27 mouse cellular contexts compared by ENCODE assay signal in genomic region chr17:34316697-34317096, GRCm38 (mm10). TPM values are rescaled to one million over a fixed set of nuclear protein-coding genes. Genes with fewer than 3 reads are reported as not detected.
DNase-seq lines count a peak whose midpoint lies in the region; ATAC-seq and TF ChIP-seq lines count a peak whose summit lies in the region.
"Had no signal": no experiment of that assay in that cellular context is flagged by ENCODE, and none has a peak within 500 bp of the region (broad histone marks: within the 10 kb centered on the region; RNA-seq: fewer than 3 reads in every experiment).

No protein-coding gene starts in this region.

- H3K4me2 ChIP-seq in CH12.LX (ENCODE audit: insufficient read depth, low read depth, poor library complexity, severe bottlenecking), result no peak overlapping the region
- no peak overlapping the region for H3K4me2 ChIP-seq in midbrain, embryonic 11.5 days

- TF ChIP-seq RAD21 in CH12.LX (IDR thresholded peaks at IDR 0.05; ENCODE audit: low read depth, low read length), result no peak

- DNase-seq in heart, embryonic 10.5 days (ENCODE audit: low spot score), result peak; percentile 27
- no peak for DNase-seq in heart, postnatal 36 days
- peak; percentile 46 to 55 for DNase-seq in B cell, adult 2 months
- DNase-seq in CH12.LX (ENCODE audit: extremely low read depth), result no peak
- peak; percentile 38 for DNase-seq in splenic B cell, adult 2 months (ENCODE audit: low read depth, low spot score)
- no peak for DNase-seq in midbrain, embryonic 11.5 days (ENCODE audit: low spot score, missing footprints)
- no peak for DNase-seq in spleen, adult 12 weeks (ENCODE audit: low spot score)
- DNase-seq in kidney, postnatal 25 days, result no peak
- DNase-seq: adrenal gland, adult 2 months; adrenal gland, adult 8-10 months; adrenal gland, postnatal 10 days; adrenal gland, postnatal 14 days; adrenal gland, postnatal 25 days; adrenal gland, postnatal 36 days; cerebellum, adult 11 months; cerebellum, adult 11-12 months; cerebellum, adult 18-20 months; cerebellum, adult 2 months had no signal

- WGBS in heart, embryonic 10.5 days, result 72% methylated on average over 2 of the region's 2 CpGs
- 76% methylated on average over 2 of the region's 2 CpGs for WGBS in midbrain, embryonic 11.5 days

- H3K9me3 ChIP-seq in heart, embryonic 10.5 days, result no peaks in the 10 kb centered on the region
- H3K9me3 ChIP-seq in CH12.LX (replicated peaks; ENCODE audit: low read length), result no peaks in the 10 kb centered on the region
- H3K9me3 ChIP-seq in midbrain, embryonic 11.5 days (ENCODE audit: control insufficient read depth, low read length), result no peaks in the 10 kb centered on the region
- H3K9me3 ChIP-seq: G1E had no signal

- in situ Hi-C loops in CH12.LX (cut with MboI; ENCODE audit: low pct_ligation_motif_present, low pct_unique_long_range_greater_than_20kb, low sequenced_read_pairs), result no loop called here

- H3K79me2 ChIP-seq in CH12.LX (replicated peaks; ENCODE audit: control insufficient read depth, extremely low read depth, insufficient read depth, poor library complexity, severe bottlenecking), result no peaks in the 10 kb centered on the region

- no peak overlapping the region for H3K9ac ChIP-seq in CH12.LX (ENCODE audit: insufficient read depth, low read depth)
- no peak overlapping the region for H3K9ac ChIP-seq in midbrain, embryonic 11.5 days (ENCODE audit: low read length)

- H3K4me1 ChIP-seq in heart, embryonic 10.5 days, result no peaks in the 10 kb centered on the region
- peaks cover 6 to 31% of the 10 kb centered on the region in 2 experiments for H3K4me1 ChIP-seq in CH12.LX (ENCODE audit: control insufficient read depth in 1 of 2, insufficient read depth in 2 of 2)
- H3K4me1 ChIP-seq in midbrain, embryonic 11.5 days (ENCODE audit: control insufficient read depth, insufficient read depth, low read length), result no peaks in the 10 kb centered on the region

- H3K27ac ChIP-seq in heart, embryonic 10.5 days, result no peak overlapping the region
- no peak overlapping the region for H3K27ac ChIP-seq in CH12.LX (ENCODE audit: insufficient read depth, low read depth)
- H3K27ac ChIP-seq in midbrain, embryonic 11.5 days (ENCODE audit: low read depth, low read length), result no peak overlapping the region

- no peak for TF ChIP-seq CTCF in CH12.LX (conservative IDR thresholded peaks at IDR 0.05 in 1 of 2, IDR thresholded peaks at IDR 0.05 in 1 of 2; ENCODE audit: low read depth in 2 of 2, low read length in 2 of 2)

- dilution Hi-C loops in CH12.LX (cut with MboI; ENCODE audit: extremely low pct_ligation_motif_present, extremely low pct_unique_long_range_greater_than_20kb, low sequenced_read_pairs), result no loop called here

- H3K4me3 ChIP-seq in heart, embryonic 10.5 days, result no peak overlapping the region
- H3K4me3 ChIP-seq in CH12.LX (replicated peaks in 1 of 3; ENCODE audit: low read depth in 2 of 3, low read length in 2 of 3, poor library complexity in 1 of 3), result no peak overlapping the region
- H3K4me3 ChIP-seq in midbrain, embryonic 11.5 days (ENCODE audit: low read depth, low read length), result no peak overlapping the region

- no peaks in the 10 kb centered on the region for H3K27me3 ChIP-seq in heart, embryonic 10.5 days (ENCODE audit: insufficient read depth, poor library complexity, severe bottlenecking)
- no peaks in the 10 kb centered on the region for H3K27me3 ChIP-seq in CH12.LX (replicated peaks)
- no peaks in the 10 kb centered on the region for H3K27me3 ChIP-seq in splenic B cell, adult 2 months (ENCODE audit: control insufficient read depth, insufficient read depth, low read length, poor library complexity, severe bottlenecking)
- no peaks in the 10 kb centered on the region for H3K27me3 ChIP-seq in midbrain, embryonic 11.5 days (ENCODE audit: control insufficient read depth, insufficient read depth, low read length)

- ATAC-seq in midbrain, embryonic 11.5 days (ENCODE audit: low FRiP score), result no peak
- ATAC-seq: activated CD4-positive, CD25-positive, alpha-beta regulatory T cell, adult 4 months; CD4-positive, CD25-positive, alpha-beta regulatory T cell, adult 4 months; Patski had no signal

- no peak for TF ChIP-seq POLR2A in CH12.LX (IDR thresholded peaks at IDR 0.05; ENCODE audit: low read depth, low read length)

- no peaks in the 10 kb centered on the region for H3K36me3 ChIP-seq in heart, embryonic 10.5 days
- H3K36me3 ChIP-seq in CH12.LX (replicated peaks in 1 of 2; ENCODE audit: control insufficient read depth in 1 of 2, insufficient read depth in 1 of 2, low read length in 1 of 2), result peaks cover 38 to 54% of the 10 kb centered on the region in 2 experiments
- H3K36me3 ChIP-seq in splenic B cell, adult 2 months (ENCODE audit: control insufficient read depth, insufficient read depth, low read length, poor library complexity, severe bottlenecking), result peaks cover 37% of the 10 kb centered on the region
- H3K36me3 ChIP-seq in midbrain, embryonic 11.5 days (ENCODE audit: control insufficient read depth, insufficient read depth, low read length), result no peaks in the 10 kb centered on the region
- H3K36me3 ChIP-seq: G1E had no signal

- intact Hi-C loops in heart, postnatal 36 days (cut with DNase I), result no loop called here

- TF ChIP-seq EP300 in CH12.LX (IDR thresholded peaks at IDR 0.05; ENCODE audit: low read length), result no peak

TF ChIP-seq in CH12.LX, 34 proteins besides CTCF, POLR2A, EP300 and RAD21:
- TF ChIP-seq POLR2AphosphoS2 (IDR thresholded peaks at IDR 0.05; ENCODE audit: low read depth, low read length), result peak; percentile 60; the same call in 1 of the 2 replicates
- TF ChIP-seq ELF1 (IDR thresholded peaks at IDR 0.05; ENCODE audit: low read depth, low read length), result no peak
- TF ChIP-seq MAZ (IDR thresholded peaks at IDR 0.05; ENCODE audit: low read depth, low read length), result no peak
TF ChIP-seq in CH12.LX: peak in this region for 1.

RNA-seq across cellular contexts. Expression of gene H2-Eb2, which starts 8.8 kb away (rescaled TPM):
- polyA plus RNA-seq in heart, embryonic 10.5 days (2016; fragmentation: Nextera tagmentation; extraction: Ambion mirVana), result not detected in 2 replicates
- total RNA-seq in heart, postnatal 36 days (2021), result not detected
- total RNA-seq in CH12.LX (2012; rRNA removed), result 5.8 and 6.8 TPM in 2 replicates
- total RNA-seq in CH12.LX (2014; rRNA removed), result 10.9 and 12.2 TPM in 2 replicates
- 10.2 and 11.4 TPM in 2 replicates for polyA plus RNA-seq in CH12.LX (2012; ENCODE audit: insufficient read length, low read depth)
- not detected in 2 replicates for polyA plus RNA-seq in midbrain, embryonic 11.5 days (2014; fragmentation: Nextera tagmentation; extraction: Ambion mirVana)
- total RNA-seq: adrenal gland, adult 18-20 months; adrenal gland, adult 2 months; adrenal gland, adult 8-10 months; adrenal gland, postnatal 14 days; adrenal gland, postnatal 25 days; adrenal gland, postnatal 36 days; adrenal gland, postnatal 4 days; ES-E14; MEL had no signal
- polyA plus RNA-seq: C2C12, G1E, Patski had no signal

RNA-seq across cellular contexts. Expression of gene H2-Eb1, which starts 11.0 kb away (rescaled TPM):
- polyA plus RNA-seq in heart, embryonic 10.5 days (2016; fragmentation: Nextera tagmentation; extraction: Ambion mirVana), result 1.4 TPM in 2 replicates
- total RNA-seq in heart, postnatal 36 days (2021), result 10 to 100 TPM; 20.6 to 43.5 TPM
- total RNA-seq in CH12.LX (2012; rRNA removed) (574 and 629 TPM in 2 replicates), CH12.LX (2014; rRNA removed) (511 and 534 TPM in 2 replicates)
- 898 and 899 TPM in 2 replicates for polyA plus RNA-seq in CH12.LX (2012; ENCODE audit: insufficient read length, low read depth)
- 1.7 TPM in 2 replicates for polyA plus RNA-seq in midbrain, embryonic 11.5 days (2014; fragmentation: Nextera tagmentation; extraction: Ambion mirVana)
- total RNA-seq: G1E had no signal
- polyA plus RNA-seq: C2C12, G1E had no signal

RNA-seq across cellular contexts. Expression of gene H2-Aa, which starts 29.1 kb away (rescaled TPM):
- 0.11 TPM in 1 of 2 replicates, not detected in the other for polyA plus RNA-seq in heart, embryonic 10.5 days (2016; fragmentation: Nextera tagmentation; extraction: Ambion mirVana)
- 10 to 100 TPM; 21.8 to 44.6 TPM for total RNA-seq in heart, postnatal 36 days (2021)
- total RNA-seq in CH12.LX (2012; rRNA removed), result 385 and 450 TPM in 2 replicates
- total RNA-seq in CH12.LX (2014; rRNA removed), result 481 and 488 TPM in 2 replicates
- 930 and 958 TPM in 2 replicates for polyA plus RNA-seq in CH12.LX (2012; ENCODE audit: insufficient read length, low read depth)
- polyA plus RNA-seq in midbrain, embryonic 11.5 days (2014; fragmentation: Nextera tagmentation; extraction: Ambion mirVana), result not detected in 2 replicates
- total RNA-seq: G1E, MEL had no signal
- polyA plus RNA-seq: C2C12, G1E, Patski had no signal

RNA-seq across cellular contexts. Expression of gene Btnl2, which starts 37.9 kb away (rescaled TPM):
- polyA plus RNA-seq in heart, embryonic 10.5 days (2016; fragmentation: Nextera tagmentation; extraction: Ambion mirVana), result 0.05 TPM in 1 of 2 replicates, not detected in the other
- under 1 TPM; 0.58 to 0.92 TPM for total RNA-seq in heart, postnatal 36 days (2021)
- total RNA-seq in CH12.LX (2012; rRNA removed) (1.1 and 1.2 TPM in 2 replicates), CH12.LX (2014; rRNA removed) (1.9 and 2.0 TPM in 2 replicates)
- 4.8 and 5.6 TPM in 2 replicates for polyA plus RNA-seq in CH12.LX (2012; ENCODE audit: insufficient read length, low read depth)
- polyA plus RNA-seq in midbrain, embryonic 11.5 days (2014; fragmentation: Nextera tagmentation; extraction: Ambion mirVana), result 0.07 TPM in 1 of 2 replicates, not detected in the other
- total RNA-seq: ES-E14, MEL had no signal
- polyA plus RNA-seq: C2C12; cerebellum, adult 2 months; G1E; Patski had no signal

RNA-seq across cellular contexts. Expression of gene H2-Ab1, which starts 59.2 kb away (rescaled TPM):
- polyA plus RNA-seq in heart, embryonic 10.5 days (2016; fragmentation: Nextera tagmentation; extraction: Ambion mirVana), result 13.2 and 14.6 TPM in 2 replicates
- total RNA-seq in heart, postnatal 36 days (2021), result 10 to 100 TPM; 14.8 to 32.7 TPM
- total RNA-seq in CH12.LX (2012; rRNA removed) (114 and 158 TPM in 2 replicates), CH12.LX (2014; rRNA removed) (105 and 119 TPM in 2 replicates)
- 634 and 699 TPM in 2 replicates for polyA plus RNA-seq in CH12.LX (2012; ENCODE audit: insufficient read length, low read depth)
- 4.3 and 4.7 TPM in 2 replicates for polyA plus RNA-seq in midbrain, embryonic 11.5 days (2014; fragmentation: Nextera tagmentation; extraction: Ambion mirVana)
- total RNA-seq: MEL had no signal
- polyA plus RNA-seq: C2C12 had no signal

Comparison
In these comparisons a context has a peak if more than half of its experiments do, and no peak if none do; other contexts are left out.
1. DNase-seq: peak in heart, embryonic 10.5 days (single experiment), B cell, adult 2 months (2 of 2) and splenic B cell, adult 2 months (single experiment); none in heart, postnatal 36 days (0 of 2), CH12.LX (single experiment), midbrain, embryonic 11.5 days (single experiment), spleen, adult 12 weeks (single experiment) and kidney, postnatal 25 days (0 of 2).
2. RNA of gene H2-Eb2, which starts 8.8 kb away (polyA plus RNA-seq): 10.2 to 11.4 TPM in CH12.LX; not detected in heart, embryonic 10.5 days and not detected in midbrain, embryonic 11.5 days; every median in the first group is over 10 times any median in the second.
3. RNA of gene H2-Eb1, which starts 11.0 kb away (polyA plus RNA-seq): 898 to 899 TPM in CH12.LX; 1.7 TPM in midbrain, embryonic 11.5 days and 1.4 TPM in heart, embryonic 10.5 days; every median in the first group is over 100 times any median in the second.
4. RNA of gene H2-Aa, which starts 29.1 kb away (polyA plus RNA-seq): 930 to 958 TPM in CH12.LX; 0.11 TPM in heart, embryonic 10.5 days and not detected in midbrain, embryonic 11.5 days; every median in the first group is over 100 times any median in the second.